Mouse (Mus musculus) cerebellum, adult 2 months (tissue): ENCODE measurements around the gene Ccne1.

Experiments
- CTCF ChIP-seq: fragments of 200-500 bp; IDR thresholded peaks from 2 replicates; pipeline ENCODE4 v1.5.1; 2011; ENCODE audit warnings: low read depth, mild to moderate bottlenecking, control low read depth, low read length, moderate library complexity, borderline replicate concordance; ENCODE audit not compliant: insufficient read depth
- POLR2A ChIP-seq: fragments of 200-500 bp; IDR thresholded peaks from 2 replicates; pipeline ENCODE4 v1.6.1; 2011; ENCODE audit warnings: low read length, control low read depth, borderline replicate concordance; ENCODE audit not compliant: insufficient read depth

- TF ChIP-seq POLR2A, result no peak
- no peak for TF ChIP-seq CTCF
Measured at GRCm38 (mm10) chr7:38075487-38075886, 31.8 kb downstream of the Ccne1 start.
